Mouse (Mus musculus) intestine, embryonic 14.5 days (tissue): ENCODE measurements at regions not wholly inside any gene's neighbourhood (a gene's known extent, or its start where the extent isn't known, plus 50 kb on each side); places are given as distances from the start of the nearest gene placed in this dataset.

ENCODE experiments used
- ATAC-seq: fragments of 200-750 bp; cut with Nextera tagmentation; replicated peaks from 2 replicates; pipeline ENCODE4 v1.8.0; 2017; ENCODE audit warnings: low read depth, moderate number of reproducible peaks, moderate TSS enrichment, moderate library complexity; ENCODE audit not compliant: low FRiP score, low TSS enrichment
- DNase-seq: peaks from one replicate; pipeline ENCODE4 v3.0.0-alpha.2; 2018; ENCODE audit warnings: low spot score
- H3K27ac ChIP-seq: fragments of 300-500 bp; sonication (generic); 2 replicates; pipeline ENCODE4 v1.5.1; 2014; ENCODE audit warnings: low read depth, mild to moderate bottlenecking, control low read depth
- H3K27me3 ChIP-seq: fragments of 300-500 bp; sonication (generic); replicated peaks from 2 replicates; pipeline ENCODE4 v1.6.1; 2014; ENCODE audit warnings: low read length, control low read depth; ENCODE audit not compliant: control insufficient read depth, insufficient read depth
- H3K36me3 ChIP-seq: fragments of 300-500 bp; sonication (generic); 2 replicates; pipeline ENCODE4 v1.6.1; 2014; ENCODE audit warnings: low read length, control low read depth; ENCODE audit not compliant: control insufficient read depth, insufficient read depth
- H3K4me1 ChIP-seq: fragments of 300-500 bp; sonication (generic); replicated peaks from 2 replicates; pipeline ENCODE4 v1.6.1; 2014; ENCODE audit warnings: low read length, control low read depth, mixed read lengths; ENCODE audit not compliant: control insufficient read depth, insufficient read depth
- H3K4me2 ChIP-seq: fragments of 300-500 bp; sonication (generic); 2 replicates; pipeline ENCODE4 v1.6.1; 2014; ENCODE audit warnings: low read length
- H3K4me3 ChIP-seq: fragments of 300-500 bp; sonication (generic); 2 replicates; pipeline ENCODE4 v1.5.1; 2014; ENCODE audit warnings: low read depth, low read length, control low read depth, mixed read lengths
- H3K9ac ChIP-seq: fragments of 300-500 bp; sonication (generic); 2 replicates; pipeline ENCODE4 v1.6.1; 2014; ENCODE audit warnings: mild to moderate bottlenecking, low read length
- H3K9me3 ChIP-seq: fragments of 300-500 bp; sonication (generic); 2 replicates; pipeline ENCODE4 v1.6.1; 2016; ENCODE audit warnings: low read length, control low read depth; ENCODE audit not compliant: control insufficient read depth
- WGBS: fragments of 180-500 bp; shearing (Covaris S2); extraction: QIAGEN DNeasy Blood & Tissue Kit; methylation state at CpG from one replicate; pipeline ENCODE4 v1.1.7; 2014; 5-methylcytosine and 5-hydroxymethylcytosine counted together

GRCm38 (mm10) chr12:106527116-106527515 lies 517.1 kb downstream of the Vrk1 start:
- Histone ChIP-seq H3K27me3 (0 out of 2 replicates have a peak, but pooled peaks cover 7% of the 10 kb centered on the region), H3K9me3 (no peaks in the 10 kb centered on the region), H3K27ac (no peak overlapping the region), H3K4me3 (no peak overlapping the region), H3K4me2 (no peak overlapping the region), H3K4me1 (no peaks in the 10 kb centered on the region), H3K36me3 (no peaks in the 10 kb centered on the region), H3K9ac (no peak overlapping the region)
- ATAC-seq (no peak), DNase-seq (no peak)
- WGBS, result 69% methylated on average over 8 of the region's 8 CpGs

- Histone ChIP-seq H3K27ac (no peak overlapping the region), H3K9me3 (no peaks in the 10 kb centered on the region), H3K27me3 (0 out of 2 replicates have a peak, but pooled peaks cover 7% of the 10 kb centered on the region), H3K4me3 (no peak overlapping the region), H3K4me2 (no peak overlapping the region), H3K36me3 (no peaks in the 10 kb centered on the region), H3K4me1 (no peaks in the 10 kb centered on the region), H3K9ac (no peak overlapping the region)
- DNase-seq, result peak; percentile 62
- ATAC-seq, result no peak
- whole genome bisulfite sequencing, result 13% methylated on average over 20 of the region's 20 CpGs
These were observed 517.8 kb downstream of the Vrk1 start for GRCm38 (mm10) chr12:106527699-106528434.

GRCm38 (mm10) chr12:106528521-106528920 lies 518.5 kb downstream of the Vrk1 start:
- Histone ChIP-seq H3K27me3 (0 out of 2 replicates have a peak, but pooled peaks cover 7% of the 10 kb centered on the region), H3K9me3 (no peaks in the 10 kb centered on the region), H3K27ac (no peak overlapping the region), H3K36me3 (no peaks in the 10 kb centered on the region), H3K4me2 (no peak overlapping the region), H3K4me1 (no peaks in the 10 kb centered on the region), H3K4me3 (no peak overlapping the region), H3K9ac (no peak overlapping the region)
- 31% methylated on average over 10 of the region's 10 CpGs for WGBS
- no peak for DNase-seq
- no peak for ATAC-seq

GRCm38 (mm10) chr12:106529175-106529574 lies 519.1 kb downstream of the Vrk1 start:
- 39% methylated on average over 11 of the region's 11 CpGs for WGBS
- H3K27ac ChIP-seq, result no peak overlapping the region
- H3K36me3 ChIP-seq, result no peaks in the 10 kb centered on the region
- ATAC-seq, result no peak
- 0 out of 2 replicates have a peak, but pooled peaks cover 7% of the 10 kb centered on the region for H3K27me3 ChIP-seq
- no peak overlapping the region for H3K4me2 ChIP-seq
- no peak overlapping the region for H3K4me3 ChIP-seq
- no peaks in the 10 kb centered on the region for H3K4me1 ChIP-seq
- no peak for DNase-seq
- no peak overlapping the region for H3K9ac ChIP-seq
- no peaks in the 10 kb centered on the region for H3K9me3 ChIP-seq

GRCm38 (mm10) chr12:106535086-106535485 lies 525.1 kb downstream of the Vrk1 start:
- Histone ChIP-seq H3K9ac (no peak overlapping the region), H3K36me3 (no peaks in the 10 kb centered on the region), H3K27ac (no peak overlapping the region), H3K27me3 (peaks cover 5% of the 10 kb centered on the region; the same call in 1 of the 2 replicates), H3K4me3 (no peak overlapping the region), H3K4me1 (no peaks in the 10 kb centered on the region), H3K4me2 (no peak overlapping the region), H3K9me3 (no peaks in the 10 kb centered on the region)
- WGBS, result 58% methylated on average over 2 of the region's 2 CpGs
- no peak for ATAC-seq
- DNase-seq, result no peak

GRCm38 (mm10) chr12:106535628-106536288 lies 525.7 kb downstream of the Vrk1 start:
- Histone ChIP-seq H3K4me2 (no peak overlapping the region), H3K9me3 (no peaks in the 10 kb centered on the region), H3K4me3 (no peak overlapping the region), H3K27me3 (peaks cover 5% of the 10 kb centered on the region; the same call in 1 of the 2 replicates), H3K4me1 (no peaks in the 10 kb centered on the region), H3K27ac (no peak overlapping the region), H3K9ac (no peak overlapping the region), H3K36me3 (no peaks in the 10 kb centered on the region)
- 30% methylated on average over 8 of the region's 8 CpGs for WGBS
- DNase-seq, result no peak
- no peak for ATAC-seq

GRCm38 (mm10) chr12:106536289-106536636 lies 526.2 kb downstream of the Vrk1 start:
- Histone ChIP-seq H3K4me3 (no peak overlapping the region), H3K4me1 (no peaks in the 10 kb centered on the region), H3K27me3 (peaks cover 5% of the 10 kb centered on the region; the same call in 1 of the 2 replicates), H3K36me3 (no peaks in the 10 kb centered on the region), H3K9me3 (no peaks in the 10 kb centered on the region), H3K9ac (no peak overlapping the region), H3K4me2 (no peak overlapping the region), H3K27ac (no peak overlapping the region)
- ATAC-seq, result no peak
- WGBS, result 15% methylated on average over 7 of the region's 7 CpGs
- no peak for DNase-seq

- Histone ChIP-seq H3K36me3 (no peaks in the 10 kb centered on the region), H3K4me1 (no peaks in the 10 kb centered on the region), H3K27me3 (peaks cover 5% of the 10 kb centered on the region; the same call in 1 of the 2 replicates), H3K27ac (no peak overlapping the region), H3K4me3 (no peak overlapping the region), H3K9me3 (no peaks in the 10 kb centered on the region), H3K4me2 (no peak overlapping the region), H3K9ac (no peak overlapping the region)
- ATAC-seq (no peak), DNase-seq (no peak)
- 45% methylated on average over 6 of the region's 6 CpGs for WGBS
These were observed 530.0 kb downstream of the Vrk1 start for GRCm38 (mm10) chr12:106540003-106540402.
